Mouse (Mus musculus) kidney, postnatal 36 days (tissue): ENCODE measurements at regions not wholly inside any gene's neighbourhood (a gene's known extent, or its start where the extent isn't known, plus 50 kb on each side); places are given as distances from the start of the nearest gene placed in this dataset.
"Not testable (repeated sequence)": the region's sequence is repeated elsewhere in the genome, so short reads cannot be mapped to it uniquely, and the experiment has no call there.

Source experiments
- DNase-seq, 2 experiments: peaks; one replicate each; pipeline ENCODE4 v3.0.0; 2021 to 2022; ENCODE audit warnings: mixed read lengths in 2 of 2

DNA sequence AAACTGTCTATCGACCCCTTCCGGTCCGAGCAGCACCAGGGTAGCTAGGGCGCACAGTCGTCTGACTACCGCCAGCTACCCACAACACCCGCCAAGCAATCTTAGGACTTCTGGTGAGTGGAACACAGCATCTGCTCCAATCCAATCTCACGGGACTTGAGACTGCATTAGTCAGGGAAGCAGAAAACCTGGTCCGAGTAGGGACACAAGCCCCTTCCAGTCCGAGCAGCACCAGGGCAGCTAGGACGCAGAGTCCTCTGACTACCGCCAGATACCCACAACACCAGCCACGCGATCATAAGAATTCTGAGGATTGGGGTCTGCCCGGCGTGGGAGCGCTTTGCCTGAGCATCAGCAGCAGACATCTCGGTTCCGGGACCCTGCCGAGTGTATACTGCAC, 79.6 kb downstream of the Gm10715 start:
- DNase-seq: not testable (repeated sequence)

DNA sequence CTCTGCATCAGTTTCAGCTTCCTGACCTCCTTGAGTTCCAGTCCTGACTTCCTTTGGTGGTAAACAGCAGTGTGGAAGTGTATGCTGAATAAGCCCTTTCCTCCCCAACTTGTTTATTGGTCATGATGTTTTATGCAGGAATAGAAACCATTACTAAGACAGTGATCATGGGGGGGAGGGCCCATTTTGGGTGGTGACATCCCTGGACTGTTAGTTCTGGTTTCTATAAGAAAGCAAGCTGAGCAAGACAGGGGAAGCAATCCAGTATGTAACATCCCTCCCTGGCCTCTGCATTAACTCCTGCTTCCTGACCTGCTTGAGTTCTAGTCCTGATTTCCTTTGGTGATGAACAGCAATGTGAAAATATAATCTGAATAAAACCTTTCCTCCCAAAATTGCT, 124.5 kb downstream of the Gm10715 start:
- no peak for DNase-seq

- no peak for DNase-seq
Measured at GRCm38 (mm10) chr9:3184343-3184742, 147.7 kb downstream of the Gm10715 start.

GRCm38 (mm10) chr9:3199151-3200018, 135.6 kb upstream of the Alkbh8 start:
- peak; percentile 46 for DNase-seq

- DNase-seq: not testable (repeated sequence)
Measured at GRCm38 (mm10) chr9:3200019-3200347, 135.0 kb upstream of the Alkbh8 start.

- not testable (repeated sequence) for DNase-seq
Measured at GRCm38 (mm10) chr9:3208120-3208519, 126.8 kb upstream of the Alkbh8 start.

DNA sequence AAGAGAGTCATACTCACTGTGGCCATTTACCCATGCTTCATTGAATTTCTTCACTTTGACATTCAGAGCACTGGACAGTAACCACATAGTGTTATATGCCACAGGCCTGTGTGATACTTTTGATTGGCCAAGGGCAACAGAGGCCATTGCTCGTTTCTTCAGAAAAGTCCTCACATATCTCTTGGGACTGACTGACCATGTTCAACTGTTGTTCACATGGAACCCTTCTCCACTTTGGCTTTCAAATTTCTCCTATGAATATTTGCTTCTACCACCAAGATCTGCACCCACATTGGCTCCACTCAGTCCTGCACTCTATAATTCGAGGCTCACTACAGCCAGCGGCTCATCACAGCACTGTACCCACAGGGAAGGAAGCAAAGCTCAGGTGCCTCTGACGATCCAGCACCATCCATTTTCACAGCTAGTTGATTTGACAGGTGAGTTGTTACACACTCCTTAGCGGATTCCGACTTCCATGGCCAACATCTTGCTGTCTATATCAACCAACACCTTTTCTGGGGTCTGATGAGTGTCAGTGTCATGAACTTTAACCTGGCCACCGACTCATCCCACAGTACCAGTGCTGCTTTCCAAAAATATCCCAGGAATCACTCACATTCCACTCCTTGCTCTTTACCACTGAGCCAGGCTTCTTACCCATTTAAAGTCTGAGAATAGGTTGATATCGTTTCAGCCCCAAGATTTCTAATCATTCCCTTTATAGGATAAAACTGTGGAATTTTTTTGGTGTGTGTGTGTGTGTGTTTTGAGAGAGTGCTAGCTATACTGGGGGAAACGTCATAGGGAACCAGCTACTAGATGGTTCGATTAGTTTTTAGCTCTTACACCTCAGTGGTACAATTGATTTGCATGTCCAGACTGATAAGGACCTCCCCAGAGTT, 76.3 kb upstream of the Alkbh8 start:
- peak; percentile 45 to 83 for DNase-seq

GRCm38 (mm10) chr9:3260181-3260580, 74.8 kb upstream of the Alkbh8 start:
- DNase-seq: no peak

DNA sequence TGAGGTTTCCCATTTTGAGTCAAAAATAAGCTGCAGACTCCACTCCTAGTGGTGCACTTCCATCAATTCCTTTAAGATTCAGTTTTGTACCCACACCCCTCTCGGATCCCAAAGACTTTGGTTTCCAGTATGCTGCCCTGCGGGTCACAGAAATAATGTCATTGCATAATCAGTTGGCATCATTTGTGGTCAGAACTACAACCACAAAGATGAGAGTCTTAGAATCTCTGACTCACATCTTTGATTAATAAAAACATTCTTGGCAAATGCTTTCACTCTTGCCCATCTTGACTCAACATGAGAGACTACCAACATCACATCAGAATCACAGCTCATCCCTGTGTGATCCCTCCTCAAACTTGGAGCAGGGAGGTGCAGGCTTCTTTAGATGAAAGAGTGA, 74.1 kb upstream of the Alkbh8 start:
- DNase-seq: no peak

GRCm38 (mm10) chr9:3264467-3264866, 70.5 kb upstream of the Alkbh8 start:
- no peak for DNase-seq

GRCm38 (mm10) chr9:3280496-3280895, 54.4 kb upstream of the Alkbh8 start:
- not testable (repeated sequence) for DNase-seq

DNA sequence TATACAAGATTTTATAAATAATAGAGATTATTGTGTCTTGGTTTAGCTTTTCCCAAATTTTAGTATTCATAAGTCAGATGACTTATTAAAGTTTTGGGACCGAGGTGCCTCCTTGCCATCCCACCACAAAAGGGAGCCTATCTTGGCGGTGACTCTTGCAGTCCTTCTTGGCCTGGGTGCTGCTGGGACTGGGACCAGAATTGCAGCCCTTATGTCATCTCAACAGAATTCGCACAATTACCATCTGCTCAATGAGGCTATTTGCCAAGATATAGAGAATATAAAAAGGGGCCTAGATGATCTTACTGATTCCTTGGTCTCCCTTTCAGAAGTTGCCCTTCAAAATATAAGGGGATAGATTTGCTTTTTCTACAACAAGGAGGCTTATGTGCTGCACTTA, 53.0 kb upstream of the Alkbh8 start:
- DNase-seq: not testable (repeated sequence)

- not testable (repeated sequence) for DNase-seq
Measured at GRCm38 (mm10) chr9:3283381-3283780, 51.6 kb upstream of the Alkbh8 start.
